Mouse (Mus musculus) liver, embryonic 13.5 days (tissue): ENCODE data around the gene Auts2. TPM values are rescaled to one million over a fixed set of nuclear protein-coding genes. Genes with fewer than 3 reads are reported as not detected.

Experiments used
- ATAC-seq: fragments of 200-750 bp; cut with Nextera tagmentation; 2 replicates; pipeline ENCODE4 v1.8.0; 2017; ENCODE audit warnings: low read depth, mild to moderate bottlenecking, moderate number of reproducible peaks, moderate library complexity
- DNase-seq: peaks from one replicate; pipeline ENCODE4 v3.0.0; 2022
- H3K27ac ChIP-seq: fragments of 300-500 bp; sonication (generic); 2 replicates; pipeline ENCODE4 v1.5.1; 2015; ENCODE audit warnings: moderate library complexity, mild to moderate bottlenecking, inconsistent platforms
- H3K27me3 ChIP-seq: fragments of 300-500 bp; sonication (generic); 2 replicates; pipeline ENCODE4 v1.6.1; 2015; ENCODE audit warnings: mild to moderate bottlenecking, inconsistent platforms
- H3K36me3 ChIP-seq: fragments of 300-500 bp; sonication (generic); 2 replicates; pipeline ENCODE4 v1.6.1; 2015; ENCODE audit warnings: mild to moderate bottlenecking, inconsistent platforms
- H3K4me1 ChIP-seq: fragments of 300-500 bp; sonication (generic); replicated peaks from 2 replicates; pipeline ENCODE4 v1.6.1; 2015; ENCODE audit warnings: inconsistent platforms
- H3K4me2 ChIP-seq: fragments of 300-500 bp; sonication (generic); 2 replicates; pipeline ENCODE4 v1.6.1; 2015; ENCODE audit warnings: inconsistent platforms, mild to moderate bottlenecking, moderate library complexity
- H3K4me3 ChIP-seq: fragments of 300-500 bp; sonication (generic); replicated peaks from 2 replicates; pipeline ENCODE4 v1.5.1; 2015; ENCODE audit warnings: mild to moderate bottlenecking, inconsistent platforms
- H3K9ac ChIP-seq: fragments of 300-500 bp; sonication (generic); 2 replicates; pipeline ENCODE4 v1.6.1; 2015; ENCODE audit warnings: mild to moderate bottlenecking, inconsistent platforms
- H3K9me3 ChIP-seq: fragments of 300-500 bp; sonication (generic); replicated peaks from 2 replicates; pipeline ENCODE4 v1.6.1; 2016; ENCODE audit warnings: inconsistent platforms
- WGBS: fragments of 180-500 bp; shearing (Covaris S2); methylation state at CpG from one replicate; pipeline ENCODE4 v1.1.7; 2015; ENCODE audit not compliant: insufficient replicate concordance; 5-methylcytosine and 5-hydroxymethylcytosine counted together
- polyA plus RNA-seq: library from polyadenylated mRNA; unstranded; fragments of >200 nt; fragmentation: Nextera tagmentation; extraction: Ambion mirVana; gene quantifications from 2 replicates; pipeline ENCODE4 v1.2.1, GENCODE M21; 2015

Auts2 gene
- polyA plus RNA-seq, 1 experiment from 2014 or later: 1.5 TPM

- no peak overlapping the region for H3K9ac ChIP-seq
- DNase-seq (no peak), ATAC-seq (no peak)
- H3K36me3 ChIP-seq: peaks cover 5% of the 10 kb centered on the region; the same call in 1 of the 2 replicates
- H3K4me1 ChIP-seq: no peaks in the 10 kb centered on the region
- H3K9me3 ChIP-seq: no peaks in the 10 kb centered on the region
- no peak overlapping the region for H3K4me2 ChIP-seq
- no peaks in the 10 kb centered on the region for H3K27me3 ChIP-seq
- H3K27ac ChIP-seq: no peak overlapping the region
- H3K4me3 ChIP-seq: no peak overlapping the region
- WGBS: 83% methylated on average over 6 of the region's 6 CpGs
Measured at GRCm38 (mm10) chr5:131463402-131463801, 1079.7 kb downstream of the Auts2 start.

DNA sequence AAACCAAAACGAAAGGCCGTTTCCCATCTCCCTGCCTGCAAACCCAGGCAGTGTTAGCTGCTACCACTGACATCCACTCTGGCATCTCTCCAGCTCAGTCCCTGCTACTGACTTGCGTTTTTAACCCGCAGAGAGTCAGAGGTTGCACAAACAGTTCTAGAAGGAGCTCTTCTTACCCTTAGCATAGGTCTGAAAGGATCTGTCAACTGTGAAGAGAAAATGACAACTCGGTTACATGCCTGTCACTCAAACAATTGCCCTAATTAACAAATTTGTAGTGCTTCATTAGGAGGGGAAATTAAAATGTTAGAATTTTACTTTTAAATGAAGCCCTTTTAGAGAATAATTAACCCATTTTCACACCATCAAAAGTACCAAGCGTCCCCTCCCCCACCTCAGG, 1083.2 kb downstream of the Auts2 start:
- Histone ChIP-seq H3K27ac (no peak overlapping the region), H3K9me3 (no peaks in the 10 kb centered on the region), H3K36me3 (peaks cover 3% of the 10 kb centered on the region; the same call in 1 of the 2 replicates), H3K4me1 (no peaks in the 10 kb centered on the region), H3K9ac (no peak overlapping the region), H3K27me3 (no peaks in the 10 kb centered on the region), H3K4me2 (no peak overlapping the region), H3K4me3 (no peak overlapping the region)
- 74% methylated on average over 6 of the region's 6 CpGs for WGBS
- ATAC-seq: no peak
- no peak for DNase-seq

DNA sequence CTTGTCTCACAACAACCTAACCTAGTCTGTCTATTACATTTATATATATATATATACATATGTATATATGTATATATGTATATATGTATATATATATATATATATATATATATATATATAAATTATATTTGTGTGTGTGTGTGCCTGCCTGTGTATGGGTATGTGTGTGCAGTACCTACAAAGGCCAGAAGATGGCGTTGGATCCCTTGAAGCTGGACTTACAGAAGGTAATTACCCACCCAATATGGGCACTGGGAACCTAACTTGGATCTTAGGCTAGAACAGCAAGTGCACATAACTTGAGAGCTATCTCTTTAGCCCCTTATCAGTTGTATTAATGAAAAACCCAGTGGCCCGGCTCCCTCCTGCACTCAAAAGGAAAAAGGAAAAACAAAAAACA, 1083.6 kb downstream of the Auts2 start:
- Histone ChIP-seq H3K4me2 (no peak overlapping the region), H3K4me3 (no peak overlapping the region), H3K9me3 (no peaks in the 10 kb centered on the region), H3K27me3 (no peaks in the 10 kb centered on the region), H3K9ac (no peak overlapping the region), H3K27ac (no peak overlapping the region), H3K36me3 (no peaks in the 10 kb centered on the region; the same call in 1 of the 2 replicates), H3K4me1 (no peaks in the 10 kb centered on the region)
- no peak for ATAC-seq
- no peak for DNase-seq
- WGBS: 48% methylated on average over 2 of the region's 2 CpGs

GRCm38 (mm10) chr5:131458700-131459099, 1084.4 kb downstream of the Auts2 start:
- ATAC-seq: no peak
- H3K27ac ChIP-seq: no peak overlapping the region
- no peak overlapping the region for H3K4me2 ChIP-seq
- no peak for DNase-seq
- no peak overlapping the region for H3K4me3 ChIP-seq
- no peak overlapping the region for H3K9ac ChIP-seq
- no peaks in the 10 kb centered on the region; the same call in 1 of the 2 replicates for H3K36me3 ChIP-seq
- H3K27me3 ChIP-seq: no peaks in the 10 kb centered on the region
- 75% methylated on average over 6 of the region's 6 CpGs for WGBS
- no peaks in the 10 kb centered on the region for H3K9me3 ChIP-seq
- H3K4me1 ChIP-seq: no peaks in the 10 kb centered on the region

DNA sequence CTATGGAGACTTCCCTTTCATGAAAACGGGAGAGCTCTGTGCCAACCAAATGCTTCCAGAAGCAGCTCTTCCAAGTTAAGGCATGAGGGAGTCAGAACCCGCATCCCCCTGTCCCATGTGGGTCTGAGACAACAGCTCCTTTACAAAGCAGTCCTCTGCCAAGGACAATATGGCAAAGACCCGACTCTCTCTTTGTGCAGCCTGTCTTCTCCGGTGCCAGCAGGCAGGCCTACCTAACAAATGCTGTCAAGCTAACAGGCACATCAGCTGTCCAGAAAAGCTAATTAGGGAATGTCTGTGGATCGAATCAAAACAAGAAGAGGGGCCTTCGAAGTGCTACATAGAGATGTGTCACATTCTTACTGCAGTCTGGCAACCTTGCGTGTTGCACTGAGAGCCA, 1085.1 kb downstream of the Auts2 start:
- no peak overlapping the region for H3K9ac ChIP-seq
- H3K4me3 ChIP-seq: no peak overlapping the region
- H3K4me2 ChIP-seq: no peak overlapping the region
- 69% methylated on average over 7 of the region's 7 CpGs for WGBS
- H3K36me3 ChIP-seq: no peaks in the 10 kb centered on the region; the same call in 1 of the 2 replicates
- no peak for ATAC-seq
- DNase-seq: no peak
- no peaks in the 10 kb centered on the region for H3K27me3 ChIP-seq
- H3K9me3 ChIP-seq: no peaks in the 10 kb centered on the region
- H3K27ac ChIP-seq: no peak overlapping the region
- H3K4me1 ChIP-seq: no peaks in the 10 kb centered on the region

GRCm38 (mm10) chr5:131449181-131449868, 1093.8 kb downstream of the Auts2 start:
- Histone ChIP-seq H3K9me3 (no peaks in the 10 kb centered on the region), H3K27me3 (no peaks in the 10 kb centered on the region), H3K27ac (no peak overlapping the region), H3K4me2 (no peak overlapping the region), H3K4me3 (no peak overlapping the region), H3K9ac (no peak overlapping the region), H3K4me1 (no peaks in the 10 kb centered on the region), H3K36me3 (peaks cover 12% of the 10 kb centered on the region)
- WGBS: 69% methylated on average over 7 of the region's 7 CpGs
- ATAC-seq (no peak), DNase-seq (no peak)

- no peak overlapping the region for H3K27ac ChIP-seq
- no peaks in the 10 kb centered on the region for H3K9me3 ChIP-seq
- H3K4me3 ChIP-seq: no peak overlapping the region
- 77% methylated on average over 10 of the region's 10 CpGs for WGBS
- H3K4me1 ChIP-seq: no peaks in the 10 kb centered on the region
- peaks cover 12% of the 10 kb centered on the region for H3K36me3 ChIP-seq
- no peak overlapping the region for H3K9ac ChIP-seq
- no peaks in the 10 kb centered on the region for H3K27me3 ChIP-seq
- DNase-seq (no peak), ATAC-seq (no peak)
- no peak overlapping the region for H3K4me2 ChIP-seq
Measured at GRCm38 (mm10) chr5:131435239-131435876, 1107.8 kb downstream of the Auts2 start.

GRCm38 (mm10) chr5:131433291-131433690, 1109.9 kb downstream of the Auts2 start:
- ATAC-seq (no peak), DNase-seq (no peak)
- Histone ChIP-seq H3K9me3 (no peaks in the 10 kb centered on the region), H3K36me3 (no peaks in the 10 kb centered on the region), H3K4me1 (no peaks in the 10 kb centered on the region), H3K4me2 (no peak overlapping the region), H3K9ac (no peak overlapping the region), H3K27me3 (no peaks in the 10 kb centered on the region), H3K27ac (no peak overlapping the region), H3K4me3 (no peak overlapping the region)
- WGBS: 55% methylated on average over 4 of the region's 4 CpGs

GRCm38 (mm10) chr5:131431896-131432295, 1111.2 kb downstream of the Auts2 start:
- Histone ChIP-seq H3K27ac (no peak overlapping the region), H3K9ac (no peak overlapping the region), H3K27me3 (no peaks in the 10 kb centered on the region), H3K4me2 (no peak overlapping the region), H3K36me3 (no peaks in the 10 kb centered on the region), H3K4me3 (no peak overlapping the region), H3K9me3 (no peaks in the 10 kb centered on the region), H3K4me1 (no peaks in the 10 kb centered on the region)
- DNase-seq (no peak), ATAC-seq (no peak)
- 63% methylated on average over 7 of the region's 7 CpGs for WGBS

- Histone ChIP-seq H3K4me2 (no peak overlapping the region), H3K27me3 (no peaks in the 10 kb centered on the region), H3K4me3 (no peak overlapping the region), H3K9ac (no peak overlapping the region), H3K36me3 (no peaks in the 10 kb centered on the region), H3K27ac (no peak overlapping the region), H3K4me1 (no peaks in the 10 kb centered on the region), H3K9me3 (no peaks in the 10 kb centered on the region)
- ATAC-seq (no peak), DNase-seq (no peak)
- WGBS: 20% methylated on average over 8 of the region's 8 CpGs
Measured at GRCm38 (mm10) chr5:131430109-131430508, 1113.0 kb downstream of the Auts2 start.

- no peak overlapping the region for H3K27ac ChIP-seq
- H3K4me2 ChIP-seq: no peak overlapping the region
- 51% methylated on average over 6 of the region's 6 CpGs for WGBS
- H3K4me1 ChIP-seq: no peaks in the 10 kb centered on the region
- no peak overlapping the region for H3K9ac ChIP-seq
- H3K9me3 ChIP-seq: no peaks in the 10 kb centered on the region
- no peaks in the 10 kb centered on the region for H3K27me3 ChIP-seq
- no peak for DNase-seq
- H3K4me3 ChIP-seq: no peak overlapping the region
- no peaks in the 10 kb centered on the region for H3K36me3 ChIP-seq
- ATAC-seq: no peak
Measured at GRCm38 (mm10) chr5:131429563-131429962, 1113.6 kb downstream of the Auts2 start.
